Mouse (Mus musculus): Measurements from ENCODE around the gene Rab37. TPM values are rescaled to one million over a fixed set of nuclear protein-coding genes. Genes with fewer than 3 reads are reported as not detected.

The Rab37 gene
- polyA plus RNA-seq (2012; rRNA removed) = 2.0 and 2.7 TPM in 2 replicates

DNA sequence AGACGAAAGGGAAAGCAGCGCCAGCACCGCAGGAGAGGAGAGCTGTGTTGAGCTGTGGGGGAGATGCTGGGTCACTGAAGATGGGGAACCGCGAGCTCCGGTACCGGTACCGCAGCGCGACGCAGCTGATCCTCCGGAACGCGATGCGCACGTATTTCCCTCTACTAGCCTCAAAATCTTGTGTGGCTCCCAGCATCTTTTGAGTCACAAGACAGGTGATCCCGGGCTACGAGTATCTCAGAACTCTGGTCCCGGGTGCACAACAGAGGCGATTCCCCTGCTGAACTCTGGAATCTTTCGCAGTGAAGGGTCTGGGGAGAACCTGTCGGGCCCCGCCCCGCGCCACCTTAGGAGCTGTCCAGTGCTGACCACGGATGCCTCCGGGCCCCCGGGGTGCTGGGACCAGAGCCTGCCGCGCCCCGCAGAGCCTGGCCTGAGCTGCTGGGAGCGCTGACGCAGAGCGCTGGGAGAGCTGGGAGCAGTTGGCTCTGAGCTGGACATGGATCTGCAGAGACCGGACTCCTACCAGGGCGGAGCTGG lies at the start of gene Rab37:
TSS of gene Rab37 (plus strand) at position 70 of the 540 bp plus-strand sequence.

DNA sequence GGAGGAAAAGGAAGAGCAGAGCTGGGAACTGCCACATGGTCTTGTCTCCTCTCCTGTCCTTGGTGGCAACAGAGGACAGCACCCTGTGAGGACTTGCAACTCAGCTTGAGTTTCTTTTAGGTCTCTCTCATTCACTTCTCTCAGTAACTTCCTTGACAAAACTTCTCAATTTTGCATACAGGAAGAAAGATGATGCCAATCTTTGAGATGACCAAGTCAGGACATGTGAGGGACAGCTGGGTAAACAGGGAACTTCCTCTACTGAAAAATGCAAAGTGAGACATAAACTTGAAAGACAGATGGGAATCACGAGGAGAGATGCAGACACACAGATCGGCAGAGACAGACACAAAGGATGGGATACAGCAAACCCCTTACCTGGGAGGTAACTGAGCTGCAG lies 43.0 kb upstream of the Rab37 start, which contains the start of gene Cd300ld3:
TSS of gene Cd300ld3 (minus strand) at position 151 of the 400 bp plus-strand sequence.

DNA sequence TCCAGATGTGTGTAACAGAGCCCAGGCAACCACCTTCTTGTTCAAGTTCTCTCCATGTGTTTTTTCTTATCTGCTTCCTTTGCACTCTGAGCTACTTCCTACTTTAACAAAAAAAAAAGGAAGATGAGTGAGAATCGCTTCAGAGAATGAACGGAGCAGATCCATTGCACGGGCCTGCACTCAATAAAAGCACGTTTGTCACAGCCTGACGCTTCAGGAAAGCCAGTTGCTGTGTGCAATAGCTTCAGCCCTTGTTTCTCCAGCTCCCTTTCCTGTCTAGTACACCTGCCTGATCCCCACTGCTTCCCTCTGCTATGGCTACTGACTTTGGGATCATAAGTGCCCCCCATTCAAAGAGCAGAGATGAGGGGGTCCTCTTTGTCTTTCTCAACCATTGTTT lies 29.2 kb upstream of the Rab37 start, which contains the start of gene Cd300e:
TSS of gene Cd300e (minus strand) at position 101 of the 400 bp plus-strand sequence.

DNA sequence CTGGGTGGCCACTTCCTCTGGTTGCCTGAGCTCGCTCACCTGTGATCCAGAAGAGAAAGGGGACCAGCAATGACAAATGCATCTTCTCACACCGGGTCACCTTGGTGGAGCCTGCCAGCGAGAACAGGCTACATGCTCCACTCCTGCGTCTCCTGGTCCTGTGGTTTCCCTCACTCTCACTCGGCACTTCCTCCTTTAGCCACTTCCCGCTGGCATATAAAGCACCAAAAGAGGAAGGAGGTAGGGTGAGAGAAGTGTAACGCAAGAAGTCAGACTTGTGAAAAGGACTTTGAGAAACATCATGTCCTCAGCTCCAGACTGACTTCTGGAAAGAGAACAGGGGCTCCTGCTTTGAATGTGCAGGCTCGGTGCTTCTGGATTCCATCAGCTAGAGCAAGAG lies 42.6 kb downstream of the Rab37 start, which contains the start of gene Cd300lf:
TSS of gene Cd300lf (minus strand) at position 193 of the 400 bp plus-strand sequence.

DNA sequence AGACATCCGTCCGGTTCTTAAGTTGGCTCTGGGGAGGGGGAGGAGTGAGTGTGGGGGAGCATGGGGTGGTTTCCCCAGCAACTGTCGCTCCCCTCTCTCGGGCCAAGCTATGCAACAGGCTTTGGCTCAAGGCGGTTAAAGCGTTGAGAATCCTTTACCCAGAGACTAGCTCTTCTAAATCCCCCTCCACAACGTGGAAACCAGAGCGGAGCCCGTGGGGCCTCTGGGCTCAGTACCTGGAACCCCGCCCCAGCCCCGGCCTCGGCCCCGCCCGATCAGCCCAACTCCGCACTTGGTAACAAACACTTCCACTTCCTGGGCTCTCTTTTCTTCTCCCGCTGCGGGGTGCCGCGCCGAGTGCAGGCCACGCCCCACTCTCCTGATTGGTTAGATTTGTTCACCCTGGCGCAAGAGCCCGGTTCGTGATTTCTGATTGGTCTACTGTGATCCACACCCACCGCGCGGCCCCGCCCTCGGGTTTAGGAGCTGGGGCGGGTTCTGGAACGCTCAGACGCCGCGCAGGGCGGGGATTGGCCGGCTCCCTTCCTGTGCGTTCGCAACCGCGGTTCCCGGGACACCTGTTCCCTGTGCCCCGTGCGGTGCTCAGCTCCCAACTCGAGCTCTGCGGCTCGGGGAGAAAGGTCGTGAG lies 71.7 kb downstream of the Rab37 start, which contains the start of gene Slc9a3r1:
TSS of gene Slc9a3r1 (plus strand) at position 510 of the 649 bp plus-strand sequence.

DNA sequence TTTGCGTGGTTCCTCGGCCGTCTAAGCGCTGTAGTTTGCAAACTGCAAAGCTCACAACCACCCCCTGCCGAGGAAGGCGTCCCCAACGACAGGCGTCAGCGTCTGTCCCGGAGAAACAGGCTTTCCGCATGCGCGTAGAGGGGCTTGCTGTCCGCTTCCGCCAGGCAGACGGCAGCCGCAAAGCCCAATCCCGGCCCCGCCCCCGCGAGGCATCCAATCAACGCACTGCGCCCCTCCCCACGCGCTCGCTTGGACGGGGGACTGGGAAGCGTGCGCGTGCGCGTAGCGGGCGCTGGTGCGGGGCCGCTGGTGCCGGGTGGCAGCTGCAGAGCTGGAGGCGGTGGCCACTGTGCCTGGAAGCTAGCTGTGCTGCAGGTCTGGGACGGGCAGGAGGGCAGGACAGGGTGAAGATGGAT lies 96.0 kb downstream of the Rab37 start, which contains the start of gene Tmem104:
TSS of gene Tmem104 (plus strand) at position 264 of the 416 bp plus-strand sequence.

DNA sequence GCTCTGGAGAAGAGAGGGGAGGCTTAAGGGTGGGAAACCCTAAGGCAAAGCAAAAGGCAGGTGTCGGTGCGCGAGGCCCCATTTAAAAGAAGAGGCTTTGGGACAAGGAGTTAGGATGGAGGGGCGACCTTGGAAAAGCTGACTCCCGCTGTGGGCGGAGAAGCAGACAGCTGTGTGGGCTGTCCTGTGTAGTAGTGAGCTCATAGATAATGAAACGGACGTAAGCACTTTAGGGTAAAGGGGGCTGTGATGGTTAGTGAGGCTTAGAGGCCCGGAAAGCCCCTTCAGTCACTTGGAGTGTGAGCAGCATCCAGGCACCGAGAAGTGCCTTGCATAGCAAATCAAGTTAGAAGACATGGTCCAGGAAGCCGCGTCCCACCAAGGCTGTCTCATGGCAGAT lies 96.5 kb downstream of the Rab37 start, which contains the start of gene Nat9:
TSS of gene Nat9 (minus strand) at position 167 of the 400 bp plus-strand sequence.

Other genes starting within 250 kb of the Rab37 start
- gene Gprc5c, start 240.3 kb upstream of the Rab37 start, polyA plus RNA-seq (2012; rRNA removed) = 51.7 and 58.2 TPM in 2 replicates
- 1.4 and 1.5 TPM in 2 replicates for gene Cd300a, start 201.4 kb upstream of the Rab37 start, polyA plus RNA-seq (2012; rRNA removed)
- gene Cd300lb, start 157.0 kb upstream of the Rab37 start, polyA plus RNA-seq (2012; rRNA removed) = 1.1 and 1.4 TPM in 2 replicates
- 0.36 TPM in 1 of 2 replicates, not detected in the other for gene Cd300c, start 122.3 kb upstream of the Rab37 start, polyA plus RNA-seq (2012; rRNA removed)
- gene Cd300ld, start 101.5 kb upstream of the Rab37 start, polyA plus RNA-seq (2012; rRNA removed) = 1.3 and 1.7 TPM in 2 replicates
- gene Cd300c2, start 89.6 kb upstream of the Rab37 start, polyA plus RNA-seq (2012; rRNA removed) = 4.0 and 5.3 TPM in 2 replicates
- 0.28 TPM in 1 of 2 replicates, not detected in the other for gene Cd300ld2, start 75.2 kb upstream of the Rab37 start, polyA plus RNA-seq (2012; rRNA removed)
- gene Cd300ld4, start 64.4 kb upstream of the Rab37 start, polyA plus RNA-seq (2012; rRNA removed) = 1.4 and 1.7 TPM in 2 replicates
- gene Cd300ld5, start 53.7 kb upstream of the Rab37 start, polyA plus RNA-seq (2012; rRNA removed) = 0.68 and 1.7 TPM in 2 replicates
- 12.6 and 13.7 TPM in 2 replicates for gene Cd300ld3, start 43.0 kb upstream of the Rab37 start, polyA plus RNA-seq (2012; rRNA removed)
- gene Cd300e, start 29.3 kb upstream of the Rab37 start, polyA plus RNA-seq (2012; rRNA removed) = 0.25 and 0.31 TPM in 2 replicates
- gene Cd300lf, start 42.6 kb downstream of the Rab37 start, polyA plus RNA-seq (2012; rRNA removed) = 1.3 and 1.5 TPM in 2 replicates
- 62.3 and 69.3 TPM in 2 replicates for gene Slc9a3r1, start 71.9 kb downstream of the Rab37 start, polyA plus RNA-seq (2012; rRNA removed)
- gene Tmem104, start 96.1 kb downstream of the Rab37 start, polyA plus RNA-seq (2012; rRNA removed) = 25.3 and 25.6 TPM in 2 replicates
- 40.2 and 52.1 TPM in 2 replicates for gene Nat9, start 96.4 kb downstream of the Rab37 start, polyA plus RNA-seq (2012; rRNA removed)
- gene Grin2c, start 175.8 kb downstream of the Rab37 start, polyA plus RNA-seq (2012; rRNA removed) = 14.8 and 16.5 TPM in 2 replicates
- gene Fdxr, start 185.6 kb downstream of the Rab37 start, polyA plus RNA-seq (2012; rRNA removed) = 341 and 408 TPM in 2 replicates
- gene Fads6, start 206.2 kb downstream of the Rab37 start, polyA plus RNA-seq (2012; rRNA removed) = 45.9 and 48.3 TPM in 2 replicates
- 0.07 and 0.10 TPM in 2 replicates for gene Otop2, start 215.7 kb downstream of the Rab37 start, polyA plus RNA-seq (2012; rRNA removed)
- 9.8 and 10.6 TPM in 2 replicates for gene Ush1g, start 230.6 kb downstream of the Rab37 start, polyA plus RNA-seq (2012; rRNA removed)
- not detected in 2 replicates for gene Otop3, start 243.3 kb downstream of the Rab37 start, polyA plus RNA-seq (2012; rRNA removed)